Mouse (Mus musculus): ENCODE data around the gene Cpsf6. TPM values are rescaled to one million over a fixed set of nuclear protein-coding genes. Genes with fewer than 3 reads are reported as not detected.

Gene Cpsf6
- 135 and 155 TPM in 2 replicates for polyA plus RNA-seq (2014; fragmentation: Nextera tagmentation; extraction: Ambion mirVana)

DNA sequence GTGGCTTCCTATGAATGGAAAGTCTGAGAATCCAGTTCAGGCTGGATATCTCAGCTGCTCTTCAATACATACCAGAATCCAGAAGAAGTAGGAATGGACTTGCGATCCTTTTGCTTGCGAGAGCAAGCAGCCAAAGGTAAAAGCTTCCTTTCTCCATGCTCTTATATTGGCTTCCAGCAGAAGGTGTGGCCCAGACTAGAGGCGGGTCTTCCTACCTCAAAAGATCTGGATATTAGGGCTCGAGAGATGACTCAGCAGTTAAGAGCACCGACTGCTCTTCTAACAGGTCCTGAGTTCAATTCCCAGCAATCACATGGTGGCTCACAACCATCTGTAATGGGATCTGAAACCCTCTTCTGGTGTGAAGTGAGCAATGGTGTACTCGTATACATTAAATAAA lies at the start of gene Cpsf6:
Gene Cpsf6 (minus strand): TSS at position 108 of the 400 bp plus-strand sequence.
- H3K36me3 ChIP-seq (ENCODE audit: control insufficient read depth, insufficient read depth, low read length) = no peaks in the 10 kb centered on the region

GRCm38 (mm10) chr10:117426615-117426969 lies 46.8 kb upstream of the Cpsf6 start:
- no peaks in the 10 kb centered on the region for H3K9me3 ChIP-seq (ENCODE audit: control insufficient read depth, low read length)
- no peak overlapping the region for H3K9ac ChIP-seq (ENCODE audit: low read depth, low read length)
- no peak overlapping the region for H3K4me3 ChIP-seq (ENCODE audit: low read depth, low read length)
- no peaks in the 10 kb centered on the region for H3K27me3 ChIP-seq (replicated peaks; ENCODE audit: control insufficient read depth, insufficient read depth, low read length)
- no peak for DNase-seq (ENCODE audit: low spot score)
- peaks cover 3% of the 10 kb centered on the region; the same call in 1 of the 2 replicates for H3K4me1 ChIP-seq (replicated peaks; ENCODE audit: control insufficient read depth, insufficient read depth, low read length)
- H3K27ac ChIP-seq (ENCODE audit: low read depth, low read length) = no peak overlapping the region
- no peak overlapping the region for H3K4me2 ChIP-seq
- 72% methylated on average over 1 of the region's 1 CpGs for WGBS
- no peak for ATAC-seq (replicated peaks; ENCODE audit: low FRiP score)
- no peaks in the 10 kb centered on the region for H3K36me3 ChIP-seq (ENCODE audit: control insufficient read depth, insufficient read depth, low read length)

More for the DNA sequence above, at the start of gene Cpsf6:
- no peak for DNase-seq (ENCODE audit: low spot score)
- Histone ChIP-seq H3K4me1 (replicated peaks; ENCODE audit: control insufficient read depth, insufficient read depth, low read length) (peaks cover 7% of the 10 kb centered on the region), H3K27ac (ENCODE audit: low read depth, low read length) (no peak within 1 kb of the TSS), H3K9me3 (ENCODE audit: control insufficient read depth, low read length) (no peaks in the 10 kb centered on the region), H3K4me2 (no peak within 1 kb of the TSS), H3K4me3 (ENCODE audit: low read depth, low read length) (no peak within 1 kb of the TSS), H3K9ac (ENCODE audit: low read depth, low read length) (no peak within 1 kb of the TSS), H3K27me3 (replicated peaks; ENCODE audit: control insufficient read depth, insufficient read depth, low read length) (no peaks in the 10 kb centered on the region)
- ATAC-seq (replicated peaks; ENCODE audit: low FRiP score) = no peak
- WGBS = 69% methylated on average over 6 of the region's 6 CpGs

- WGBS = 72% methylated on average over 11 of the region's 11 CpGs
- ATAC-seq (replicated peaks; ENCODE audit: low FRiP score) = no peak
- DNase-seq (ENCODE audit: low spot score) = no peak
These were observed 46.2 kb upstream of the Cpsf6 start for GRCm38 (mm10) chr10:117425907-117426614.

GRCm38 (mm10) chr10:117425013-117425412 lies 45.2 kb upstream of the Cpsf6 start:
- WGBS = 88% methylated on average over 5 of the region's 5 CpGs
- no peak overlapping the region for H3K9ac ChIP-seq (ENCODE audit: low read depth, low read length)
- ATAC-seq (replicated peaks; ENCODE audit: low FRiP score) = no peak

More at GRCm38 (mm10) chr10:117425907-117426614, 46.2 kb upstream of the Cpsf6 start:
- Histone ChIP-seq H3K4me2 (no peak overlapping the region), H3K9me3 (ENCODE audit: control insufficient read depth, low read length) (no peaks in the 10 kb centered on the region), H3K36me3 (ENCODE audit: control insufficient read depth, insufficient read depth, low read length) (no peaks in the 10 kb centered on the region), H3K27ac (ENCODE audit: low read depth, low read length) (no peak overlapping the region), H3K9ac (ENCODE audit: low read depth, low read length) (no peak overlapping the region), H3K4me3 (ENCODE audit: low read depth, low read length) (no peak overlapping the region), H3K27me3 (replicated peaks; ENCODE audit: control insufficient read depth, insufficient read depth, low read length) (no peaks in the 10 kb centered on the region), H3K4me1 (replicated peaks; ENCODE audit: control insufficient read depth, insufficient read depth, low read length) (peaks cover 3% of the 10 kb centered on the region; the same call in 1 of the 2 replicates)

GRCm38 (mm10) chr10:117424146-117424905 lies 44.5 kb upstream of the Cpsf6 start:
- no peaks in the 10 kb centered on the region for H3K36me3 ChIP-seq (ENCODE audit: control insufficient read depth, insufficient read depth, low read length)
- WGBS = 40% methylated on average over 3 of the region's 3 CpGs
- H3K9ac ChIP-seq (ENCODE audit: low read depth, low read length) = no peak overlapping the region
- ATAC-seq (replicated peaks; ENCODE audit: low FRiP score) = peak; percentile 77
- H3K9me3 ChIP-seq (ENCODE audit: control insufficient read depth, low read length) = no peaks in the 10 kb centered on the region
- DNase-seq (ENCODE audit: low spot score) = no peak
- H3K4me1 ChIP-seq (replicated peaks; ENCODE audit: control insufficient read depth, insufficient read depth, low read length) = peaks cover 3% of the 10 kb centered on the region; the same call in 1 of the 2 replicates
- no peak overlapping the region for H3K4me3 ChIP-seq (ENCODE audit: low read depth, low read length)
- H3K27me3 ChIP-seq (replicated peaks; ENCODE audit: control insufficient read depth, insufficient read depth, low read length) = no peaks in the 10 kb centered on the region
- H3K27ac ChIP-seq (ENCODE audit: low read depth, low read length) = no peak overlapping the region
- H3K4me2 ChIP-seq = no peak overlapping the region

More at GRCm38 (mm10) chr10:117425013-117425412, 45.2 kb upstream of the Cpsf6 start:
- Histone ChIP-seq H3K9me3 (ENCODE audit: control insufficient read depth, low read length) (no peaks in the 10 kb centered on the region), H3K27ac (ENCODE audit: low read depth, low read length) (no peak overlapping the region), H3K4me3 (ENCODE audit: low read depth, low read length) (no peak overlapping the region), H3K4me2 (no peak overlapping the region), H3K36me3 (ENCODE audit: control insufficient read depth, insufficient read depth, low read length) (no peaks in the 10 kb centered on the region), H3K4me1 (replicated peaks; ENCODE audit: control insufficient read depth, insufficient read depth, low read length) (peaks cover 3% of the 10 kb centered on the region; the same call in 1 of the 2 replicates), H3K27me3 (replicated peaks; ENCODE audit: control insufficient read depth, insufficient read depth, low read length) (no peaks in the 10 kb centered on the region)
- no peak for DNase-seq (ENCODE audit: low spot score)

DNA sequence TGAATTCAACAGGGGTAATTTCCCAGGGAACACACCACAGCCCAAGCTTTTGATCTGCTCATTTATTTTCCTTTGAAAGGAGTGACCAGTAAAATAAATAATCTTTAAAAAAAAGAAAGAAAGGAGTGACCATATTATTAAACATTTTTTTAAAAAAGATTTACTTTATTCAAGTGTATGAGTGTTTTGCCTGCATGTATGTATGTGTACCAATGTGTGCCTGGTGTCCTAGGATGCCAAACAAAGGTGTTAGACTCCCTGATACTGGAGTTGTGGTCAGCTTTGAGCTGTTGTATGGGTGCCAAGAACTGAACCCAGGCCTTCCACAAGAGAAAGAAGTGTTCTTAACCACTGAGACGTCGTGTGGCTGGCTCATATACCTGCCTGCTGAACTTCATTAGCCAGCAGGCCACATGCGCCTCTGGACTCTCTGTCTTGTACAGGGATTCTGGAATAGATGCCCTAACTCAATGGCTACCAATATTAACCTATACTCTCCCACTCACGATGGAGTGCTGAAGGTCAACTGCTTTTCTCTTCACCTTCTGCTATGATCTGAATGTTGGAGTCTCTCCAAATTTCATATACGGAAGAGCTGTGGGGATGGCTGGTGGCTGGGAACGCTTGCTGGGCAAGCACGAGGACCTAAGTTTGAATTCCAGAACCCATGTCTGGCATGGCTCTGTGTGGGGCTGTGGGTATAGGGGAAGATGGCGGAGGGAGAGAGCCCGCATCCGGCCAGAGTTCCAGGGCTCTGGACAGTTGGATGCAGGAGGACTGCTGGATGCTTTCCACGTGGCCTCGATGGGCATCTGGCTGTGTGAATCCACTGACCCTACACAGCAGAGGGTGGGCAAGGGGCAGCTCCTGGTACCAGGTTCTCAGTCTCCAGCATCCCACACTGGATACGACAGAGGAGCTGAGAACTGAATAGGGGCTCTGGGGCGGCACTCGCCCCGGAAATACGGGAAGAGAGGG lies 43.5 kb upstream of the Cpsf6 start:
- ATAC-seq (replicated peaks; ENCODE audit: low FRiP score) = 0 out of 2 replicates have a peak, but pooled peaks have one; percentile 15
- peaks cover 6% of the 10 kb centered on the region for H3K4me1 ChIP-seq (replicated peaks; ENCODE audit: control insufficient read depth, insufficient read depth, low read length)
- no peak overlapping the region for H3K4me3 ChIP-seq (ENCODE audit: low read depth, low read length)
- H3K4me2 ChIP-seq = no peak overlapping the region
- H3K9ac ChIP-seq (ENCODE audit: low read depth, low read length) = no peak overlapping the region
- no peaks in the 10 kb centered on the region for H3K27me3 ChIP-seq (replicated peaks; ENCODE audit: control insufficient read depth, insufficient read depth, low read length)
- DNase-seq (ENCODE audit: low spot score) = no peak
- H3K9me3 ChIP-seq (ENCODE audit: control insufficient read depth, low read length) = no peaks in the 10 kb centered on the region
- WGBS = 78% methylated on average over 17 of the region's 17 CpGs
- H3K27ac ChIP-seq (ENCODE audit: low read depth, low read length) = no peak overlapping the region
- H3K36me3 ChIP-seq (ENCODE audit: control insufficient read depth, insufficient read depth, low read length) = no peaks in the 10 kb centered on the region

GRCm38 (mm10) chr10:117422174-117422808 lies 42.5 kb upstream of the Cpsf6 start:
- Histone ChIP-seq H3K27me3 (replicated peaks; ENCODE audit: control insufficient read depth, insufficient read depth, low read length) (no peaks in the 10 kb centered on the region), H3K4me1 (replicated peaks; ENCODE audit: control insufficient read depth, insufficient read depth, low read length) (peaks cover 10% of the 10 kb centered on the region), H3K4me2 (no peak overlapping the region), H3K27ac (ENCODE audit: low read depth, low read length) (no peak overlapping the region), H3K4me3 (ENCODE audit: low read depth, low read length) (no peak overlapping the region), H3K36me3 (ENCODE audit: control insufficient read depth, insufficient read depth, low read length) (no peaks in the 10 kb centered on the region), H3K9me3 (ENCODE audit: control insufficient read depth, low read length) (no peaks in the 10 kb centered on the region), H3K9ac (ENCODE audit: low read depth, low read length) (no peak overlapping the region)
- DNase-seq (ENCODE audit: low spot score) = no peak
- 81% methylated on average over 6 of the region's 6 CpGs for WGBS
- ATAC-seq (replicated peaks; ENCODE audit: low FRiP score) = no peak

All from liver, embryonic 11.5 days (tissue).